Mouse (Mus musculus): ENCODE measurements at regions not wholly inside any gene's neighbourhood (a gene's known extent, or its start where the extent isn't known, plus 50 kb on each side); places are given as distances from the start of the nearest gene placed in this dataset.

GRCm38 (mm10) chr6:101921186-101921585 is 543.5 kb upstream of the Pdzrn3 start:
- Histone ChIP-seq H3K27me3 (ENCODE audit: control insufficient read depth, insufficient read depth, low read length) (no peaks in the 10 kb centered on the region), H3K4me2 (ENCODE audit: low read depth) (no peak overlapping the region), H3K9ac (replicated peaks) (no peak overlapping the region), H3K9me3 (ENCODE audit: control insufficient read depth, low read length) (no peaks in the 10 kb centered on the region), H3K4me3 (ENCODE audit: insufficient read depth in 1 of 2, low read depth in 2 of 2, low read length in 2 of 2) (no peak overlapping the region), H3K4me1 (replicated peaks; ENCODE audit: control insufficient read depth in 2 of 2, insufficient read depth in 2 of 2, low read length in 1 of 2) (no peaks in the 10 kb centered on the region), H3K36me3 (replicated peaks; ENCODE audit: control insufficient read depth, insufficient read depth, low read depth) (no peaks in the 10 kb centered on the region), H3K27ac (no peak overlapping the region)
- TF ChIP-seq CTCF (IDR thresholded peaks at IDR 0.05; ENCODE audit: low read depth) (no peak), EP300 (IDR thresholded peaks at IDR 0.05; ENCODE audit: low read depth) (no peak)
- no peak for DNase-seq (ENCODE audit: low read depth in 3 of 3, low spot score in 3 of 3)
- ATAC-seq (ENCODE audit: insufficient read depth) = no peak

- Histone ChIP-seq H3K9me3 (ENCODE audit: control insufficient read depth, low read length) (no peaks in the 10 kb centered on the region), H3K27me3 (ENCODE audit: control insufficient read depth, insufficient read depth, low read length) (no peaks in the 10 kb centered on the region), H3K4me1 (replicated peaks; ENCODE audit: control insufficient read depth in 2 of 2, insufficient read depth in 2 of 2, low read length in 1 of 2) (no peaks in the 10 kb centered on the region), H3K36me3 (replicated peaks; ENCODE audit: control insufficient read depth, insufficient read depth, low read depth) (no peaks in the 10 kb centered on the region), H3K4me2 (ENCODE audit: low read depth) (no peak overlapping the region), H3K27ac (no peak overlapping the region), H3K9ac (replicated peaks) (no peak overlapping the region), H3K4me3 (ENCODE audit: insufficient read depth in 1 of 2, low read depth in 2 of 2, low read length in 2 of 2) (no peak overlapping the region)
- ATAC-seq (ENCODE audit: insufficient read depth) (no peak), DNase-seq (ENCODE audit: low read depth in 3 of 3, low spot score in 3 of 3) (no peak)
- TF ChIP-seq EP300 (IDR thresholded peaks at IDR 0.05; ENCODE audit: low read depth) (no peak), CTCF (IDR thresholded peaks at IDR 0.05; ENCODE audit: low read depth) (no peak)
These were observed 541.2 kb upstream of the Pdzrn3 start for GRCm38 (mm10) chr6:101918914-101919313.

GRCm38 (mm10) chr6:101905029-101905342 is 527.3 kb upstream of the Pdzrn3 start:
- no peaks in the 10 kb centered on the region for H3K27me3 ChIP-seq (ENCODE audit: control insufficient read depth, insufficient read depth, low read length)
- no peak overlapping the region for H3K4me2 ChIP-seq (ENCODE audit: low read depth)
- no peak overlapping the region for H3K9ac ChIP-seq (replicated peaks)
- no peaks in the 10 kb centered on the region for H3K9me3 ChIP-seq (ENCODE audit: control insufficient read depth, low read length)
- H3K27ac ChIP-seq = no peak overlapping the region
- no peaks in the 10 kb centered on the region for H3K36me3 ChIP-seq (replicated peaks; ENCODE audit: control insufficient read depth, insufficient read depth, low read depth)
- H3K4me3 ChIP-seq (ENCODE audit: insufficient read depth in 1 of 2, low read depth in 2 of 2, low read length in 2 of 2) = no peak overlapping the region
- WGBS (ENCODE audit: insufficient replicate concordance) = 48% methylated on average over 2 of the region's 2 CpGs
- TF ChIP-seq EP300 (IDR thresholded peaks at IDR 0.05; ENCODE audit: low read depth) = no peak
- no peak for TF ChIP-seq CTCF (IDR thresholded peaks at IDR 0.05; ENCODE audit: low read depth)
- no peak for ATAC-seq (ENCODE audit: insufficient read depth)
- no peaks in the 10 kb centered on the region for H3K4me1 ChIP-seq (replicated peaks; ENCODE audit: control insufficient read depth in 2 of 2, insufficient read depth in 2 of 2, low read length in 1 of 2)
- DNase-seq (ENCODE audit: low read depth in 3 of 3, low spot score in 3 of 3) = no peak

GRCm38 (mm10) chr6:101904234-101905028 is 526.7 kb upstream of the Pdzrn3 start:
- H3K27me3 ChIP-seq (ENCODE audit: control insufficient read depth, insufficient read depth, low read length) = no peaks in the 10 kb centered on the region
- H3K36me3 ChIP-seq (replicated peaks; ENCODE audit: control insufficient read depth, insufficient read depth, low read depth) = no peaks in the 10 kb centered on the region
- no peaks in the 10 kb centered on the region for H3K9me3 ChIP-seq (ENCODE audit: control insufficient read depth, low read length)
- no peak for TF ChIP-seq CTCF (IDR thresholded peaks at IDR 0.05; ENCODE audit: low read depth)
- no peak for TF ChIP-seq EP300 (IDR thresholded peaks at IDR 0.05; ENCODE audit: low read depth)
- no peak overlapping the region for H3K4me3 ChIP-seq (ENCODE audit: insufficient read depth in 1 of 2, low read depth in 2 of 2, low read length in 2 of 2)
- no peak for ATAC-seq (ENCODE audit: insufficient read depth)
- WGBS (ENCODE audit: insufficient replicate concordance) = 30% methylated on average over 2 of the region's 2 CpGs
- H3K27ac ChIP-seq = no peak overlapping the region
- H3K4me2 ChIP-seq (ENCODE audit: low read depth) = no peak overlapping the region
- no peak for DNase-seq (ENCODE audit: low read depth in 3 of 3, low spot score in 3 of 3)
- no peak overlapping the region for H3K9ac ChIP-seq (replicated peaks)
- H3K4me1 ChIP-seq (replicated peaks; ENCODE audit: control insufficient read depth in 2 of 2, insufficient read depth in 2 of 2, low read length in 1 of 2) = no peaks in the 10 kb centered on the region

- no peak for DNase-seq (ENCODE audit: low read depth in 3 of 3, low spot score in 3 of 3)
- Histone ChIP-seq H3K4me3 (ENCODE audit: insufficient read depth in 1 of 2, low read depth in 2 of 2, low read length in 2 of 2) (no peak overlapping the region), H3K36me3 (replicated peaks; ENCODE audit: control insufficient read depth, insufficient read depth, low read depth) (no peaks in the 10 kb centered on the region), H3K4me1 (replicated peaks; ENCODE audit: control insufficient read depth in 2 of 2, insufficient read depth in 2 of 2, low read length in 1 of 2) (no peaks in the 10 kb centered on the region), H3K9ac (replicated peaks) (no peak overlapping the region), H3K4me2 (ENCODE audit: low read depth) (no peak overlapping the region), H3K27me3 (ENCODE audit: control insufficient read depth, insufficient read depth, low read length) (no peaks in the 10 kb centered on the region), H3K27ac (no peak overlapping the region), H3K9me3 (ENCODE audit: control insufficient read depth, low read length) (no peaks in the 10 kb centered on the region)
- 41% methylated on average over 2 of the region's 2 CpGs for WGBS (ENCODE audit: insufficient replicate concordance)
- ATAC-seq (ENCODE audit: insufficient read depth) = no peak
- TF ChIP-seq CTCF (IDR thresholded peaks at IDR 0.05; ENCODE audit: low read depth) = no peak
These were observed 524.6 kb upstream of the Pdzrn3 start for GRCm38 (mm10) chr6:101902276-101902675.
